ENCODE assay signal across 21 mouse cellular contexts in the genomic region with DNA sequence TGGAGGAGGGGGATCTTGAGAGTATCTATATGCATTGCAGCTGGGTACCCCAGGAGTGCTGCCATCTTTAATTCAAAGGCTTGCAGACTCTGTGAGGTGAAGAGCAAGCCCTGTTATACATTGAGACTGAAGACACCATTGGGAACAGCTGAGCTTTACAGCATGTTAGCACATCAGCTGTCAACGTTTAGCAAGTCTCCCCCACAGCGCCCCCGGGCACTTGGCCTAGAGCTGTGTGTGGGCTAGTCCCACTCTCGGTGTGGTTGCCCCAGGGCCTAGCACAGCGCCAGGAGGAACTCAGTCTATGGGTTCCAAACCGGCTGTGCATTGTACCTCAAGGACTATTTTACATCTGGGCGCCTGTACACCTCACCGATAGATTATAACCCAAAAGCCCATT. TPM values are rescaled to one million over a fixed set of nuclear protein-coding genes. Genes with fewer than 3 reads are reported as not detected.
DNase-seq lines count a peak whose midpoint lies in the region; ATAC-seq and TF ChIP-seq lines count a peak whose summit lies in the region.
"Had no signal": no experiment of that assay in that cellular context is flagged by ENCODE, and none has a peak within 500 bp of the region (broad histone marks: within the 10 kb centered on the region; RNA-seq: fewer than 3 reads in every experiment).

No protein-coding gene starts in this region.

- WGBS in forebrain, embryonic 13.5 days = 85% methylated on average over 8 of the region's 8 CpGs
- WGBS in forebrain, embryonic 10.5 days = 95% methylated on average over 8 of the region's 8 CpGs
- 76% methylated on average over 8 of the region's 8 CpGs for WGBS in forebrain, embryonic 15.5 days
- 87% methylated on average over 8 of the region's 8 CpGs for WGBS in hindbrain, postnatal 0 days

- H3K4me1 ChIP-seq in forebrain, embryonic 13.5 days = no peaks in the 10 kb centered on the region; the same call in 1 of the 2 replicates
- no peaks in the 10 kb centered on the region for H3K4me1 ChIP-seq in forebrain, embryonic 10.5 days
- H3K4me1 ChIP-seq in forebrain, embryonic 15.5 days = peaks cover 13% of the 10 kb centered on the region
- no peaks in the 10 kb centered on the region for H3K4me1 ChIP-seq in hindbrain, postnatal 0 days (ENCODE audit: insufficient read depth, low read length)
- H3K4me1 ChIP-seq: heart, embryonic 13.5 days; hindbrain, embryonic 10.5 days; intestine, embryonic 15.5 days; limb, embryonic 15.5 days; midbrain, embryonic 12.5 days; neural tube, embryonic 13.5 days had no signal

- H3K9ac ChIP-seq in forebrain, embryonic 13.5 days = no peak overlapping the region
- no peak overlapping the region for H3K9ac ChIP-seq in forebrain, embryonic 15.5 days (replicated peaks)
- H3K9ac ChIP-seq in hindbrain, postnatal 0 days (replicated peaks; ENCODE audit: low read length) = no peak overlapping the region
- H3K9ac ChIP-seq: heart, embryonic 13.5 days; intestine, embryonic 15.5 days; limb, embryonic 15.5 days; lung, embryonic 14.5 days; midbrain, embryonic 12.5 days; neural tube, embryonic 13.5 days had no signal

- peak; percentile 43; the same call in 1 of the 2 replicates for ATAC-seq in forebrain, embryonic 13.5 days
- peak; percentile 49 for ATAC-seq in forebrain, embryonic 15.5 days (replicated peaks)
- ATAC-seq in hindbrain, postnatal 0 days = no peak
- ATAC-seq: intestine, embryonic 15.5 days had no signal

- 0 out of 2 replicates have a peak overlapping the region, but pooled peaks have one; percentile 0 for H3K27ac ChIP-seq in forebrain, embryonic 13.5 days
- no peak overlapping the region for H3K27ac ChIP-seq in forebrain, embryonic 10.5 days
- no peak overlapping the region for H3K27ac ChIP-seq in forebrain, embryonic 15.5 days (replicated peaks)
- H3K27ac ChIP-seq in hindbrain, postnatal 0 days = no peak overlapping the region
- H3K27ac ChIP-seq: heart, embryonic 13.5 days; hindbrain, embryonic 10.5 days; intestine, embryonic 15.5 days; limb, embryonic 15.5 days; midbrain, embryonic 12.5 days; neural tube, embryonic 13.5 days; stomach, postnatal 0 days had no signal

- no peaks in the 10 kb centered on the region for H3K9me3 ChIP-seq in forebrain, embryonic 13.5 days (replicated peaks)
- H3K9me3 ChIP-seq in forebrain, embryonic 10.5 days = no peaks in the 10 kb centered on the region
- H3K9me3 ChIP-seq in forebrain, embryonic 15.5 days = no peaks in the 10 kb centered on the region
- H3K9me3 ChIP-seq in hindbrain, postnatal 0 days (ENCODE audit: low read length) = no peaks in the 10 kb centered on the region
- H3K9me3 ChIP-seq: heart, embryonic 13.5 days; hindbrain, embryonic 10.5 days; intestine, embryonic 15.5 days; limb, embryonic 15.5 days; midbrain, embryonic 12.5 days; neural tube, embryonic 13.5 days had no signal

- no peak overlapping the region for H3K4me2 ChIP-seq in forebrain, embryonic 13.5 days
- no peak overlapping the region for H3K4me2 ChIP-seq in forebrain, embryonic 15.5 days (replicated peaks)
- H3K4me2 ChIP-seq in hindbrain, postnatal 0 days (ENCODE audit: low read depth, low read length) = no peak overlapping the region
- H3K4me2 ChIP-seq: heart, embryonic 13.5 days; intestine, embryonic 15.5 days; limb, embryonic 15.5 days; lung, embryonic 14.5 days; midbrain, embryonic 12.5 days; neural tube, embryonic 13.5 days had no signal

- no peak overlapping the region for H3K4me3 ChIP-seq in forebrain, embryonic 13.5 days
- no peak overlapping the region for H3K4me3 ChIP-seq in forebrain, embryonic 10.5 days
- no peak overlapping the region for H3K4me3 ChIP-seq in forebrain, embryonic 15.5 days
- no peak overlapping the region for H3K4me3 ChIP-seq in hindbrain, postnatal 0 days (ENCODE audit: low read length)
- H3K4me3 ChIP-seq: erythroblast, embryonic 14.5 days; heart, embryonic 13.5 days; hindbrain, embryonic 10.5 days; intestine, embryonic 15.5 days; limb, embryonic 15.5 days; midbrain, embryonic 12.5 days; neural tube, embryonic 13.5 days had no signal

- TF ChIP-seq CTCF in brain, embryonic 14.5 days (IDR thresholded peaks at IDR 0.05; ENCODE audit: borderline replicate concordance, extremely low read depth, insufficient read depth, insufficient read length) = no peak
- no peak for TF ChIP-seq CTCF in hindbrain, postnatal 0 days (IDR thresholded peaks at IDR 0.05; ENCODE audit: low read depth)

- no peak for TF ChIP-seq POLR2A in brain, embryonic 14.5 days (IDR thresholded peaks at IDR 0.05; ENCODE audit: borderline replicate concordance, extremely low read depth, insufficient read depth, insufficient read length, poor library complexity, severe bottlenecking)

- peaks cover 16% of the 10 kb centered on the region for H3K36me3 ChIP-seq in forebrain, embryonic 13.5 days (ENCODE audit: poor library complexity, severe bottlenecking)
- H3K36me3 ChIP-seq in forebrain, embryonic 10.5 days (replicated peaks) = no peaks in the 10 kb centered on the region
- no peaks in the 10 kb centered on the region; the same call in 1 of the 2 replicates for H3K36me3 ChIP-seq in forebrain, embryonic 15.5 days
- no peaks in the 10 kb centered on the region for H3K36me3 ChIP-seq in hindbrain, postnatal 0 days (ENCODE audit: insufficient read depth, low read length)
- H3K36me3 ChIP-seq: heart, embryonic 13.5 days; hindbrain, embryonic 10.5 days; intestine, embryonic 15.5 days; limb, embryonic 15.5 days; midbrain, embryonic 12.5 days; neural tube, embryonic 13.5 days had no signal

- no peak for DNase-seq in forebrain, embryonic 10.5 days (ENCODE audit: extremely low spot score, low spot score)
- peak; percentile 69 for DNase-seq in brain, embryonic 14.5 days (ENCODE audit: low read depth)
- peak; percentile 57 to 74 for DNase-seq in left cerebral cortex, adult 9 months (ENCODE audit: low spot score in 2 of 2)
- no peak for DNase-seq in hindbrain, postnatal 0 days (ENCODE audit: low spot score)
- DNase-seq in lung, postnatal 4 days = no peak
- no peak for DNase-seq in embryo, embryonic 10 days (ENCODE audit: low spot score)
- DNase-seq: B cell, adult 2 months; embryo, embryonic 11 days; gastrocnemius, postnatal 25 days; kidney, postnatal 25 days; lung, embryonic 14.5 days had no signal

- no peaks in the 10 kb centered on the region for H3K27me3 ChIP-seq in forebrain, embryonic 13.5 days
- no peaks in the 10 kb centered on the region for H3K27me3 ChIP-seq in forebrain, embryonic 10.5 days (ENCODE audit: poor library complexity, severe bottlenecking)
- H3K27me3 ChIP-seq in forebrain, embryonic 15.5 days = no peaks in the 10 kb centered on the region
- no peaks in the 10 kb centered on the region for H3K27me3 ChIP-seq in hindbrain, postnatal 0 days (ENCODE audit: insufficient read depth, low read length)
- H3K27me3 ChIP-seq: heart, embryonic 13.5 days; intestine, embryonic 15.5 days; limb, embryonic 15.5 days; neural tube, embryonic 13.5 days had no signal

RNA-seq across cellular contexts. Expression of a gene that starts 51.3 kb away (rescaled TPM):
- 7.0 and 8.5 TPM in 2 replicates for polyA plus RNA-seq in forebrain, embryonic 13.5 days (2015; fragmentation: Nextera tagmentation; extraction: Ambion mirVana)
- 1.9 and 3.3 TPM in 2 replicates for polyA plus RNA-seq in forebrain, embryonic 10.5 days (2016; fragmentation: Nextera tagmentation; extraction: Ambion mirVana)
- 15.5 and 17.3 TPM in 2 replicates for polyA plus RNA-seq in brain, embryonic 14.5 days (2012; rRNA removed)
- 11.0 and 11.4 TPM in 2 replicates for polyA plus RNA-seq in forebrain, embryonic 15.5 days (2015; fragmentation: Nextera tagmentation; extraction: Ambion mirVana)
- total RNA-seq in hindbrain, postnatal 0 days (2014; rRNA removed) = 19.1 and 22.4 TPM in 2 replicates
- polyA plus RNA-seq in hindbrain, postnatal 0 days (2015; fragmentation: Nextera tagmentation; extraction: Ambion mirVana) = 4.7 and 4.8 TPM in 2 replicates
- polyA plus RNA-seq: erythroblast, embryonic 14.5 days had no signal

Comparison
In these comparisons a context has a peak if more than half of its experiments do, and no peak if none do; other contexts are left out.
1. DNase-seq: peak in brain, embryonic 14.5 days (single experiment) and left cerebral cortex, adult 9 months (2 of 2); none in forebrain, embryonic 10.5 days (single experiment), hindbrain, postnatal 0 days (single experiment), lung, postnatal 4 days (0 of 2) and embryo, embryonic 10 days (single experiment).